Mouse (Mus musculus) T-helper 1 cell (primary cell): Measurements from ENCODE around the gene Arhgap19.
"Not testable (repeated sequence)": the region's sequence is repeated elsewhere in the genome, so short reads cannot be mapped to it uniquely, and the experiment has no call there.

Experiments
- in situ Hi-C: fragments of 300-600 bp; cut with MboI, MseI; formaldehyde crosslinking; loops from one replicate; pipeline ENCODE4 v1.15.1; 2025; ENCODE audit warnings: high pct_unique_total_duplicates

The Arhgap19 gene

GRCm38 (mm10) chr19:41801742-41802369 lies at the start of gene Arhgap19:
TSS of gene Arhgap19 (minus strand) at chr19:41802047.
- in situ Hi-C loops = no loop called here

GRCm38 (mm10) chr19:41850719-41851543 lies 49.1 kb upstream of the Arhgap19 start:
- in situ Hi-C loops = no loop called here

DNA sequence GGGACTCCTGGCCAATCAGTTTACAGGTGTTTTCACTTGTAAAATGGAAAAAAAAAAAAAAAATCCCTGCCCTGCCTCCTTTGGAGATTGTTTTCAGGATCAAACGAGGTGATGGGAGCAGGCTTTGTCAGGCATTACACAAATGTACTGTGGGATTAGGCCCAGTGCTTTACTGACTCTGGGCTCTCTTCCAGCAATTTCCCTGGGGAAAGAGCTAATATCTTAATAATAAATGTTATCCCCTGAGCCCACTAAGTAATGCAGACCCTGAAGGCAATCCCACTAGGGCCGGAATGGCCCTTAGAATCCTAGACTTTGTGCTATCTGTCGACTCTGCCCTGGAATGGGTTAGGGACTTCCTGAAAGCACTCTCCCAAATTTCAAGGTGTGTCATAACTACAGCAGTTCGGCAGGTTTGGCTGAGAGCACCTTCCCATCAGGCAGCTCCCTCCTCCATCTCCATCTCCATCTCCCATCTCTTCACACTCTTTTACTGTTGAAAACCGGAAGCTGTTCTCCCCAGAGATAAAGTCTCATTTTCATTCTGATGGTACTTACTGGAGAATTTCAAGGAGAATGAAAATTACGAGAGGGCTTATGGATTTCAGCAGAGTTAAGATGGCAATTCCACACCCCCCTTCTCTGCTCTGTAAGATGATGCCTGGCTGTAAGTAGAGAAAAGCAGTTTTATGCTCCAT lies 48.3 kb upstream of the Arhgap19 start:
- in situ Hi-C loops = no loop called here

- in situ Hi-C loops = no loop called here
These were observed 46.4 kb upstream of the Arhgap19 start, which contains the start of gene Frat2 for GRCm38 (mm10) chr19:41847992-41848851. TSS of gene Frat2 (minus strand) at chr19:41848132.

- in situ Hi-C loops = not testable (repeated sequence)
These were observed 45.8 kb upstream of the Arhgap19 start for GRCm38 (mm10) chr19:41847614-41847991.

- in situ Hi-C loops = no loop called here
These were observed 45.3 kb upstream of the Arhgap19 start for GRCm38 (mm10) chr19:41847091-41847581.

- in situ Hi-C loops = no loop called here
These were observed 44.7 kb upstream of the Arhgap19 start for GRCm38 (mm10) chr19:41846366-41847090.

DNA sequence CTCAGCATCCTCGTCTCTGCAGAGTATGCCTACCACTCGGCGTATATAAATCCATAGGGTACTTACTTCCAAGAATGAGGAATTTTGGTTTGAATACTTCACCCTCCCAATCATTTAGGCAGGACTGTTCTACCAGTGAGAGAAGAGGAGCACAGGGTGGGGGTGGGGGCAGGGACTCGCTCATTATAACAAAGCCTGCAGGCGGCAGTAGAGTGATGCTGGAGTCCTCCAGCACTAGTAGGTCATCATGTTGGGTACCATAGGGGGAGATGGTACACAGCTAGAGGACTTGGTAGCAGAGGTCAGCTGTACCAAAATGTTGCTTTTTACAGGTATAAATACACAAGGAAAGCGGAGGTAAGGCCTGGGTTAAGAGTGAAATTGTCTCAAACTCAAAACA lies 42.5 kb upstream of the Arhgap19 start:
- in situ Hi-C loops = no loop called here

DNA sequence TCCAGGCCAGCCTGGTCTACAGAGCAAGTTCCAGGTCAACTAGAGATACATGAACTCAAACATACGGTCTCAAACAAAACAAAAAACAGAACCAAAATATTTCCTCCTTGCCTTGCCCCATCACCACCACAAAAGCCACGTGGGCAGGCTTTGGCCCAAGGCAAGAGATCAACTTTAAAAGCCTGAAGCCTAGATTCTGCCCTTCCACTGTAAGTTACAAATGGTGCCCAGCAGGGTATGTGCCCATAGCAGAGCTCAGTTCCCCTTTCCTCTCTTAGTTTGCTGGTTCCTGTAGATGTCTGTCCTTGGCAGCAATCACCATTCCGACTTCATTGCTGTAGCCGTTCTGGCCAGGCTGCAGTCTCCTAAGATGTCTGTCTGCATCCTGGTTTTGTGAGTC lies 40.9 kb upstream of the Arhgap19 start:
- in situ Hi-C loops = no loop called here

DNA sequence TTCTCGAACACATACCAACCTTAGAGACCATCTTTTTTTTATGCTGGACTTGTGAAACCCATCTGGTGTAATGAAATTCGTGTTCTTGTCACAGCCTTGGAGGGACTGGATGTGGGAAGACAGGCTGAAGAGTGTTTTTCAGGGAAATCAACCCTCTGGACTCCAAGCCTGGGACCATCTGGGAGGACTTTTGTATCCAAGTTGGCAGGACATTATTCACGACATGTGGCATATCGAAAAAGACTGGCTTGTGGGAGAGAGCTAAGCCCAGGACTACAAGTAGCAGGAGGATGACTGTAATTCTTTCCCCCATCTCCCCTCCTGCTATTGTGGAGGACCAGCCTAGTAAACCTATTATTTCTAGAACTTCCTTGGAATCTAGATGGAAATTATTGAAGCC lies 40.3 kb upstream of the Arhgap19 start:
- in situ Hi-C loops = no loop called here

DNA sequence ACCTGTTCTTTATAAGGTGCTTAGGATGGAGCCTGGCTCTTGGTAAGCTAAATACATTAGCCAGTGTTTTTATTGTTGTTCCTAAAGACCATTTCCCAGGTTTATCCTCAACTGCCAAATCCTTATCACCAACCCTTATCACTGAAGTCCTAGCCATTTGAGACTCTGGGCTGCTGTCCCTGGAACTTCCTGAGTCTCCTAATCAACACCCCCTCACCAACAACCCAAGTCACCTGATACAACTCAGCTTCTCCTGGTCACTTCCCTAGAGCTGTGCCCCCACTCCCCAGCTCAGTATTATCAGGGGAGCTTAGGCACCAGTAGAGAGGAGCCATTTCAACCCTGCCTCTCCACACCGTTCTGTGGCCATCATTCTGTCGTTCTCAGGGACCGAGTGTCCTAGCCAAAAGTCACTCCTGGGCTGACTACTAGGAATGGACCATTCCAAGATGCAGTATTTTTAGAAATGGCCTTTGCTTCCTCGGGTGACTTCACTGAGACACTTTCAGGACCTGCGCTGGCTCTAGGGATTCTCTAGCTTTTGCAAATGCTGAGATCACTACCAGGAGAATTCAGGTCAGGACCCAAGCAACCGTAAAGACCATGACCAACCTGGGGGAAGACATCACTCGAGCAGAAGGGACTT lies 39.4 kb upstream of the Arhgap19 start:
- in situ Hi-C loops = no loop called here

DNA sequence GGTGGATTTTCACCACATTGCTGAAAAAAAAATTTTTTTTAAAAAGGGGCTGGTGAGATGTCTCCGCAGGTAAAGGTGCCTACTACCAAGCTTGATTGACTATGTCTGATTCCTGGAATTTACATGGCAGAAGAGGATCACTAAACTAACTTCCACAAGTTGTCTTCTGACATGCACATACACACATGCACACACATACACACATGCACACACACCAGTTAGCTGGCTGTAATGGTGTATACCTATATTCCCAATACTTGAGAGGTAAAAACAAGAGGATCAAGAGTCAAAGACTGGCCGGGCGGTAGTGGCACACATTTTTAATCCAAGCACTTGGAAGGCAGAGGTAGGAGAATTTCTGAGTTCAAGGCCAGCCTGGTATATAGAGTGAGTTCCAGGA lies 37.8 kb upstream of the Arhgap19 start:
- in situ Hi-C loops = loop anchor here (10.0 kb wide), 1 partner anchor 985 kb away; no protein-coding TSS in a partner anchor

GRCm38 (mm10) chr19:41838808-41839207 lies 37.0 kb upstream of the Arhgap19 start:
- in situ Hi-C loops = loop anchor here (10.0 kb wide), 1 partner anchor 984 kb away; no protein-coding TSS in a partner anchor

GRCm38 (mm10) chr19:41837917-41838261 lies 36.0 kb upstream of the Arhgap19 start:
- in situ Hi-C loops = loop anchor here (10.0 kb wide), 1 partner anchor 983 kb away; no protein-coding TSS in a partner anchor

DNA sequence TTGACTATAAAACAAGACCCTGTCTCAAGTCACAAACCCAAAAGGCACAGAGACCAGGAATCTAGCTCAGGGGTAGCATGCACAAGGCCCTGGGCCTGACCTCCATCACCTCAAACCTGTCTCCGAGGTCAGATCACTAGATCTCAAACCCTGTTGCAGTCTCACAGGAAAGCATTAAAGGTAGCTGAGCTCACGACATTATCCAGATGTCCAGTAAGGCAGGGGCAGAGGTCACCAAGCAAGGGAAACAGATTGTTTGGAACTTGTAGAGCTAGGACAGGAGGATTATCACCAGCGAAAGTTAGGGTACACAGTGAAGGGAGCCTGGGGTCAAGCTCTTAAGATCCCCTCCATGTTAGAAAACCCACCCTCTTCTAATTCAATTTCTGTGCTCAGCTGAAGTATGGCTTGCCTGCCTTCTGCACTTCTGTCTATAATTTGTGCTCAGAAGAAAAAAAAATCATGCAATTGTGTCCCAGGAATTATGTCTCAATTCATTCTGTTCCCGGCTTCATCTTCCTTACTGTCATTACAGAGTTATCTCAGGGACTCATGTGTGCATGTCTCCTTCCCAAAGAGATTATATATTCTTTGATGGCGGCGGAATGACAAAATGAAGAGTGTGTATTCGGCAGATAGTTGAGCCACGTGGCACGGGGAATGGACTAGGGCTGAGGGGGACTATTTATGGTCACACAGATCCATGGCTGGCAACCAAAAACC lies 35.5 kb upstream of the Arhgap19 start:
- in situ Hi-C loops = loop anchor here (10.0 kb wide), 1 partner anchor 983 kb away; no protein-coding TSS in a partner anchor

- in situ Hi-C loops = loop anchor here (10.0 kb wide), 1 partner anchor 982 kb away; no protein-coding TSS in a partner anchor
These were observed 34.9 kb upstream of the Arhgap19 start for GRCm38 (mm10) chr19:41836719-41837118.

- in situ Hi-C loops = loop anchor here (10.0 kb wide), 1 partner anchor 981 kb away; no protein-coding TSS in a partner anchor
These were observed 34.0 kb upstream of the Arhgap19 start for GRCm38 (mm10) chr19:41835816-41836215.

DNA sequence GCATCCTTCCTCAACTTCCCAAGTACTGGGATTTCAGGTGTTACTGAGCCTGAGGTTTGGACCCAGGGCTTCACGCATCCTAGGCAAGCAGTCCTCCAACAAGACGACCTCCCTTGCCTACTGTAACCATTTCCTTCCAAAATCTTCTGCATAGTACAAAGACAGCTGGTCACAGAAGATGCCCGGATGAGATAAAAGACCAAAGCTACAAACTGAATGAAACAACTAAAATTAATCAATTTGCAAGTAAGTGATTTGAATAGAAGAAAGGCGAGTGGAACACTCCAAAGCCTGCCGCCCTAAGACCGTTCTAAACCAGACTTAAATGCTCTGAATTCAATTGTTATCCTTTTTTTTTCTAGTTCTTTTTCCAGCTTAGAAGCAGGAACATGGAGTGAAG lies 33.6 kb upstream of the Arhgap19 start:
- in situ Hi-C loops = loop anchor here (10.0 kb wide), 1 partner anchor 981 kb away; no protein-coding TSS in a partner anchor
